Mouse (Mus musculus): ENCODE data around the gene Dsn1.
A peak's percentile ranks its signal among the peaks of the same experiment; 100 is the strongest.

Dsn1 gene

DNA sequence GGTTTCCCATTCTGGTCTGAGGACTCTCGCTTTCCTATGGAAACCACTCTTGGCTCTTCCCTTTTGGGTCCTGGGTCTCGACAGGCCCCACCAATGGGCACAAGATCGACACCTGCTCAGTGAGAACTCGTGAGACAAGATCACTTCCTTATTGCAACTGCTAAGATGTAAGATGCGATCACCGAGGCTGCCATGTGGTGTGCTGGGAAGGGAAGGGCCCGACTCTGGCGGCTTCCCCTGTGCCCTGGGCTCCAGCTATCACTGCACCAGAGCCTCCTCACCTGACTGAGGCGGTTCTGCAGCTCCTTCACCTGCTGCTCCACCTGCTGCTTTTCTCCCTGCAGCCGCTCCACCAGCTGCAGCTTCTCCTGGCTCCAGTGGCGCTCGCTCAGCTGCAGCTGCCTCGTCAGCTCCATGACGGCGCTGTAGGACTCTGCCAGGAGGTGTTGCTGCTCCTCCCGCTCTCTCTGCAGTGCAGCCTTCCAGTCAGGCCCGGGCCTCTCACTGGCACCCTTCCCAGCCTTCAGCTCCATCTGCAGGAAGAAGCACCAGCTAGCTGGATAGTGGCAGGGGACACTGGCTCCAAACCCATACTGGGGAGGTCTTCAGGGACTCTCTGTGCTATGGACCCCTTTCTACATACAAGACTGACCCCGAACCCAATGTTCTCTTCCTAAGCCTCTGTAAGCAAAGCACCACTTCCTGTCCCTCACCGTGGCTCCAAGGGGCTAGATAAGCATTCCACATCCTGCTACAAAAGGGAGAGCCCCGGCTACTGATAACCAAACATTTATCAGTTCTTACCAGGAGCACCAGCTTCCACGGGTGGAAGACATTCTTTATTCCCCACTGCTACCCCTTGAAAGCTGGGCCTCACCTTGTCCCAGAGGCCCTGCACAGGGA is 20.4 kb upstream of the Dsn1 start:
- DNase-seq (ENCODE audit: low read depth, low spot score): peak; percentile 95

DNA sequence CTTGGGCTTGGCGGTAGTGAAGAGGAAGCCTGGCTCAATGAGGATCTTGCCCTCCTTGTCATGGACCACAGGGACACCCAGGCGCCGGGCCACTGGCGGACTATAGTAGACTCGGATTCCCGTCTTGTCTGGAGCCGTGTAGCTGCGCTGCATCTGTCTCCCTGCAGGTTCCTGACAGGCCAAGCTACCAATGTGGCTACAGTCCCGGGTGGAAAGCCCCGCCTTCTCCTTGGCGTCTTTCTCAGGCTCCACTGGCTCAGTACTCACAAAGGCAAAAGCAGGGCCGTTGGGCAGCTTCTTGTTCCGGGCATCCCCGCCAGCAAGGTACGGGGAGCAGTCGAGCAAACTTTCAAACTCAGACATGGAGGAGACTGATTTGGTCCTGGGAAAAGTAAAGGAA is 14.2 kb upstream of the Dsn1 start:
- no peak for DNase-seq (ENCODE audit: low read depth, low spot score)

DNA sequence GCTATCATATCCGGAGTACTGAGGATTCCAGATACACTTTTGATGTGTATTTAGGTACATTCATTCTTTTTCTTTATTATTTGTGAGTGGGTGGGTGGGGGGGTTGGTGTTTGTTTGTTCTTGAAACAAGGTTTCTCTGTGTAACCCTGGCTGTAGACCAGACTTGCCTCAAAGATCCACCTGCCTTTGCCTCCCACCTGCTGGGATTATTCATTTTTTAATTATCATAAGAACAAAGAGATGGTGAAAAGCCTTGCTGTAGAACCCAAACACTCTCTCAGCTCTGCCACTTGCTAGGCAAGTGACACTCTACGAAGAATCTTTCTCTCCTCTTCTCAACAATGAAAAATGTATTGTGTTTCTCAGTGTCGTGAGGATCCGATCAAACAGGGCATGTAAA is 12.3 kb upstream of the Dsn1 start:
- DNase-seq (ENCODE audit: low read depth, low spot score): no peak

DNA sequence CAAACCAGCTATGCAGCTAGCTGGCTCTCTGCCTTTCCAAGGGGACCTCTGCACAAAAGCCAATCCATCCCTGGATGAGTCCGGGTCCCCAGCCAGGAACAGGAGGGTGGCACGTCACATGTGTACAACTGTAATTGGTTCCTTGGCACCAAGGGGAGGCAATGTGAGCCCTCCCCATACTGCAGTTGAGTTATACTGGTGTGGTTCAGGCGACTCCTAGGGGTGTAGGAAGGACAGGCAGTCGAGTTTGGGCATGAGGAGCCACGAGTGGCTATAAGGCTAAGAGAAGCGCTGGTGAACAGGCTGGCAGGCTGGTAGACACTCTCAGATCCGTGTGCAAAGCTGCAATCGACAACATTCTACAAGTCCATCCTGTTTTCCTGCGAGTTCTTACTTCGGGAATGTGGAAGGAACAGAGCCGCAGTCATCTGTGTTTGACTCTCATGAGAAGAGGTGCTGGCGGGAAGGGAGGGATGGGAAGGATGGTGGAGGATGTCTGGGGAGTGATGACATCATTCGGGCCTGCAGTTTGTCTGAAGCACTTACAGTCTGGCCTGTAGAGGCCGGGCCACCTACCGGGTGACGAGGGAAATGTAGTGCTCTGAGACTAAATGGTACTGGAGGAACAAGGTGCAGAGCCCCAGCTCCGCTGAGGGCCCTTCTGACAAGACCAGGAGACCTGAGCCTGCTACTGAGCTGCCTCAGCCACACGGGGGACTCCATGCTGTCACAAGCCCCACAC is 9.7 kb upstream of the Dsn1 start:
- DNase-seq (ENCODE audit: low read depth, low spot score): peak; percentile 54

DNA sequence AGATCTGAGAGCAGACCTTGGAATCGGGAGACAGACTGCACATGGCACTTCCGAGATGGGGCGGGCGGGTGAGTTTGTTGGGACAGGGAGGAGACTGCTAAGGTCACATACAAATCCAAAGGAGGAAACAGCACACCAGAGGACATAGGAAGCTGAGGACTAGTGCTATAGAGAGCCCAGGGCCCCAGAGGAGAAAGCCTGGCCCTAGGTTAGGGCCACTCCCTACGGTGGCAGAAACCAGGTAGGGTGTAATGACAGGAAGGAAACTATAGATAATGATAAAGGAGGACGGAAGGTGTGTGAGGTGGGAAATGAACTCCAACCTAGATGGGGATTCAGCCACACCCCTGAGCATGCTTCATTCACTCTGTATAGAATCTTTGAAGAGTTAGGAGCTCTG is 5.4 kb upstream of the Dsn1 start:
- no peak for DNase-seq (ENCODE audit: low read depth, low spot score)

DNA sequence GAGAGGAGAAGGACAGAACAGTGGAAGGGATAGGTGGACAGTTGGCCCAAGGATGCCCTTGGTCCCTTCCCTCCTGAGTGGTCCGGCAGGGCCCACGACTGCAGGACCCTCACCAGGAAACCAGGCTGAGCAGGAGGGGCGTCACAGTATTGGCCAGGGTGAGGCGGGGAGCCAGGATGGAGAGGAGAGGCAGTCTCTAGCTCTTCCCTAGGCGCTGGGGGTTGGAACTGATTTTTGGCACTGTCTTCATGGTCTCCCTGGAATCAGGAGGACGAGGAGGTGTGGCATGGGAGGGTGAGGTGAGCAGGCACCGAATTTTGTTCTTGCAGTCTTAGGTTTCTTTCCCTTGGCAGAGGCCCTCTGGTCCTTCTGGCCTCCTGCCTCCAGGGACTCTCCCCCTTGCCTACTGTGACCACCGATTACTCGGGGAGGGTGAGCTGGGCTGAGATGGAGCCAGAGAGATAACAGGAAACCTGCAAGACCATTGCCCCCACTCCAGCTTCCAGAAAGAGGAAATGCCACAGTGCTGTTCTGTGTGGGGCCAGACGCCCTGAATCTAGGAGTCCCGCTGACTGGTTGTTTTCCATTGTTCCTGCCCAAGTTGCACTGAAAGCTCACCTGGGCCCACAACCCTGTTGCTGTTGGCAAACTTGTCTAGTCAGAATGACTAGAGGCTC is 3.8 kb upstream of the Dsn1 start:
- peak; percentile 51 for DNase-seq (ENCODE audit: low read depth, low spot score)

DNA sequence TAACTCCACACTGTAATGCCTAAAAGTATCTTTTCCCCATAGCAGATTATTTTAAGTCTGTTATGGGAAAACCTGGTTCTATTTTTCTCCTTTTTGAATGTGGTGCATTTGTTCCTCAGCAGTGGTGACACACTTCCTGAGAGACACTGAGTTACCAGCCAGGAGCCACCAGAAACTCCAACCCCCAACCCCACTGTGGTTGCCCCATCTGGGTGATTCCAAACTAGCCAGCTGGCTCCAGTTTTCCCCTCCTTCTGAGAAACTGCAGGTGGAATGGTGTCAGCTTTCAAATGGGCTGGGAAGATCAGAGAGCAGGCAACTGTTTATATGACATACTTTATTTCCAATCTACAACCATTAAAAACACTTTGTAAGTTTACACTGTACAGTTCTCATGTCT is 3.2 kb upstream of the Dsn1 start:
- DNase-seq (ENCODE audit: low read depth, low spot score): peak; percentile 72

DNA sequence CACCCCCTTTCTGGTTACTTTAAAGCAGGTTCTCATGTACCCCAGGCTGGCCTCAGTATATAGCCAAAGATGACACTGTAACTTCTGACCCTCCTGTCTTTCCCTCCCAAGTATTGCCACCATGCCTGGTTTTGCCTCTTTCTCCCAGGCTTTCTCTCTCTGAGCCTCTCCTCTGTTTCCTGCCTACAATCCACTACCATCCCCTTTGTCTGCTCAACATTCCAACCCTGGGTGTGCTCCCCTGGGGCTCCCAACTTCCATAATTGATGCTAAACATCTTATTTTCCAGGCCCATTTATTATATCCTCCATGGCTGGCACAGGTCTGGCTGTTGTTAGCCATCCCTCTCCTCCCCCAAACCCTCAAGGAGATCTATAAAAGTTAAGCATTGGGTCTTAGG is 1.6 kb upstream of the Dsn1 start:
- DNase-seq (ENCODE audit: low read depth, low spot score): no peak

DNA sequence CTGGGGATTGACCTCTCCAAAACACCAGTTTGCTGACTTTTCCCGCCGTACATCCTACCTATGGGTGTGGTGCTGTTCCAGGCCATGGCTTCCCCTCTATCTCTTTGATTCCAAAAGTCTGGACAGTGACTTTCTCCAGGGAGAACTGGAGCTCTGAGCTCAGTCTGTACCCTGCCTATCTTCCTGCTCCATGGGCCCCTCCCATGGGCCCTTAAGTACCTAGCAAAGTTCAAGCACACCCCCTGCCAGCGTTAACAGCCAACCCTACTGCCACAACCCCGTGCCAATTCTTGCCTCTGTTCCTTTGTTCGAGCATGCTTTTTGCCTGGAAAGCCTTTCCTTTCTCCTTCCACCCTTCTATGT is 261 bp upstream of the Dsn1 start:
- DNase-seq (ENCODE audit: low read depth, low spot score): no peak

DNA sequence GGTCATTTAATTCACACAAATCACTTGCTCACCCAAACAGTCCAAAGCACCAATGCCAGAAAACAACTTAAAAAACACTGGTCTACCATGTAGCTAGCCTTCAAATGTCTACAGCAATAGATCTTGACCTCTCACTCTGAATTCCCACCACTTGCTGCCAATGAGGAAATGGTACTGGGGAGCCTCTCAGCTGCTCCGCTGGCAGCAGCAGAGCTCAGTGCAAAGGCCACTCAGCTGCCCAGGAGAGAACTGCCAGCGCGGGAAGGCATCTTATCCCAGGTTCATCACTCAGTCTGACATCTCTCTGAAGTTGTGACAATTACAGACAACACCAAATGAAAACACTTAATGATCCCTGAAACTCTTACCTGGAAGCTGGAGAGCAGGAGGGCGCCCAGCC is 4.6 kb downstream of the Dsn1 start:
- DNase-seq (ENCODE audit: low read depth, low spot score): no peak

DNA sequence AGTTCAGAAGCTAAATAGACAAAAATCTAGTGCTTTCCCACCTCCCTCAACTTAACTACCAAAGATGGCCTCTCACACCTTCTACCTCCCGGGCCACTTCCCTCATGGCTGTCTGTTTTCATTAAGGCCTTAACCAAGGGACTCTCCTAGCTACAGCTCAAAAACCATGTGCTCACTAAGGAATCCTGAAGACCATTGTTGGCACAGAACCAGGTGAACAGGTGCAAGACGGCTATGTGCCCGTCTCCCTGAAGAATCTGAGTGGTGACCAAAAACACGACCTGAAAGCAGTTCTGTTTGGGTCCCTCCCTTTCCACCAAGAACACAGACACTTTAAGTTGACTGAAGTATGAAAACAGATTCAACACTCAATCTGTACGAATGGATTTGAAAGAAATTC is 8.7 kb downstream of the Dsn1 start:
- peak; percentile 83 for DNase-seq (ENCODE audit: low read depth, low spot score)

DNA sequence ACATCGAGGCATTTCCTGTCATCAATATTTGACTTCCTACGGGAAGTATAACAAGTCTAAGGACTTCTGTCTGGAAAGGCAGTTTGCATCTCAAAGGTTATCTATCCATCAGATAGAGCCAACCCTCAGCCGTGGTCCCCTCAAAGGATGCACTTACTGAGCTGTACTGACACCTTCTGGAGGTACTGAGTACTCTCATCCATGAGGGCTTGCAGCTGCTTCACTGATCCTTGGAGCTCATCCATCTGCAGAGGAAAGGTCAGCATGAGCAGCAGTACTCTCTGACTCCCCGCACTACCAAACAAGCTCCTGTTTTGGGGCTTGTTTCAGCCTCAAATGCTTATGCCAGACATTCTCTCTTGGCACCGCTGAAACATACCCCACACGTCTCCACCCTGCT is 10.4 kb downstream of the Dsn1 start:
- peak; percentile 93 for DNase-seq (ENCODE audit: low read depth, low spot score)

DNA sequence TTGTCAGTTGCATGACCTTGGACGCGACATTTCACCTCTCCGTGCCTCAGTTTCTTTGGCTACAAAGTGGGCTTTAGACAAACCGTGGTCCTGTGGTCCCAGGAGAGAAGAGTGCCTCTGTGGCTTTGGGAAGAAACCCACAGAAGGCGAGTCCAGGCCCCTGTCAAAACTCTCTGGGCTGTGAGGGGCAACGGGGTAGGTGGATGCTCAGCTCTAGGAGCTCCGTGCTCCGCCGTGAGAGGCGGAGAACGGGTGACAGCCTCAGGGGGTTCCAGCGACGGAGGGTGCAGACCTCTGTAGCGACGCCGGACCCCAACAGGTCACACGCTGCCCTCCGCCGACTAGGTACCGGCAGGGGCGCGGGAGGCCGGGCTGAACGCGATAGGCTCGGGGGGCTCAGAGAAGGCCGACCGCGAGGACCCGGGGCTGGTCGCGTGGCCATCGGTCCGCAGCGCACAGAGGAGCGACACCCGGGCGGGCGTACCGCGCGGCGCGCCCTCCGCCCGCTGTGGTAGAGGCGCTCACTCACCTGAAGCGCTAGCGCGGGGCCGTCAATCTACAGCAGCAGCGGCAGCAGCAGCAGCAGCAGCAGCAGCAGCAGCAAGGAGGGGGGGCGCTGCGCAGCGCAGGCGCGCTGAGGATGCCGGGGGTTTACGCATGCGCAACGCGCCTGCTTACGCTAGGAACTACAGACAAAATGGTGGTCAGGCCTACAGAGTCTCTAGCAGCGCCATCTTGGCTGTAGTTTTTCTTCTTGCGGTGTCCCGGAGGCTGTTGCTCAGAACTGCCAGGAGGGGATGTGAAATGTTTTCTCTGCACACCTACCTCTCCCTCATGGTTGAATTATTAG is 15.3 kb downstream of the Dsn1 start, which contains the start of gene Ndrg3:
TSS of gene Ndrg3 (minus strand) at position 587 of the 850 bp plus-strand sequence.
- DNase-seq (ENCODE audit: low read depth, low spot score): peak; percentile 99

DNA sequence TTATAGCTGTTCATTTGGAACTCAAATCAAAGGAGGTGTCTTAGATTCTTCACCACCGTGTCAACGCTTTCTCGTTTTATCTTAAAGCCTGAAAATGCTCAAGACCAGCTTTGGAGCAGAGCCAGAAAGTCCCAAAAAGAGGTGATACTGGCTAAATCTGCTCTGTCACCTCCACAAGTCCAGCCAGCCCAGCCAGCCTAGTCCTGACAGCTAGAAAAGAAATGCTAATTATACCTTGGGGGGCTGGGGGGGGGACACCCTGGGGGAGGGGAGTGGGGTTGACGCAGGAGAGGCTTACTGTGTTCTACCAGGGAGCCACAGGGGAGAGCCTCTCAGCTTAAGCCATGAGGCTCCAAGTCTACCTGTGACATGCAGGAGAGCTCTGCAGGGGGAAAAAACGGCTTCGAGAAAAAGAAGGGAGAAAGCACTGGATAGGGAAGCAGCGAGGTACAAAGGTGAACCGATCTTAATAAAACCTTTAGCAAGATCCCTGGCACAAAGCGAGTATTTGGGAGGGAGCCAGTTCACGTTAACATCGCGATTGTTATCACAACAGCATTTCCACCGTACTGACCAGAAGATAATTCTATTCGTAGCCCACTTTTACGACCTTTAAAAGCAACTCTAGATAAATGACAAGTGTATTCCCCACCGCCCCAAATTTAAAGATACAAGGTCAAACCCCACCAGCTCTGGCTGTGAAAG is 16.1 kb downstream of the Dsn1 start:
- DNase-seq (ENCODE audit: low read depth, low spot score): peak; percentile 70

DNA sequence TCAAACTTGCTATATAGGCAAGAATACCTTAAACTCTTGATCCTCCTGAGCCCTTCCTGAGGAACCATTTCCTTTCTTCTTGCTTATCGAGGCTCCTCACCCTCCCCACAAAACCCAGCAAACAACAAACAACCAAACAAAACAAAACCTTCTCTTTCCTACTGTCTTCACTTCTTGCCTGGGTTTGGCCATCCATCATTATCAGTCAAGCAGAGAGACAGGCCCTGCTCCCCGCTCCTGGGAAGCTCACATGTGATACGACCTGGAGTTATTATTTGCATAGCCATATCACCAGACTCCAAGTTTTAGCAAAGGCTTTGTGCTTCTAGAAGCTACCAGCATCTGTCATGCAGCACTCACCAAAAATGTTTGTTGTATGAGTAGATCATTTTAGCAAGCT is 19.6 kb downstream of the Dsn1 start:
- no peak for DNase-seq (ENCODE audit: low read depth, low spot score)

DNA sequence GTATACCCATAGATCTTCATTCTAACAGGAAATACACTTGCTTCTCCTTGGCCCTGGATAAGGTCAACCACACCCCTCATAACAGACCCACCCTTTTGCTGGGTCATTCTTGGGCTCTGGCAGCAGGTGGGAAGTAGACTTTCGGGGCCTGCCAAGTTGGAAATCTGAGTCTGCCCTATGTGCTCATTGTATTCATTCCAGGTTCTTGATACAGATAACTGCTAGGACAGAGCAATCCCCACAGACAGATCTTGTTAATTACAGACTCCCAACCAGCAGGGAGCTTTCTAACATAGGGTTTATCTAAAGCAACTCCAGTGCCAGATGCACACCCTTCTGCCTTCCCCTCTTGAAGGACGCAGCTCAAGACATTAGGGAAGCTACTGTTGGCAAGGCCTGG is 24.1 kb downstream of the Dsn1 start:
- DNase-seq (ENCODE audit: low read depth, low spot score): peak; percentile 80

DNA sequence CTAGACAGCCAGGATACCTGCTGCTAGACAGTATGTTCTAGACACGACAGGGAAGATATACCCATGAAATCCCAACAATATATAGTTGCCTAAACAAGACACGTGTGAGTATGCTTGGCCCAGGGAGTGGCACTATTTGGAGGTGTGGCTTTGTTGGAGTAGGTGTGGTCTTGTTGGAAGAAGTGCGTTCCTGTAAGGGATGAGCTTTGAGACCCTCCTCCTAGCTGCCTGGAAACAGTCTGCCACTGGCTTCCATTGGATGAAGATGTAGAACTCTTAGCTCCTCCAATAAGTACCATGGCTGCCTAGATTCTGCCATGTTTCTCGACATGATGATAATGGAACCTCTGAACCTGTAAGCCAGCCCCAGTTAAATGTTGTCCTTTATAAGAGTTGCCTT is 25.7 kb downstream of the Dsn1 start:
- no peak for DNase-seq (ENCODE audit: low read depth, low spot score)

DNA sequence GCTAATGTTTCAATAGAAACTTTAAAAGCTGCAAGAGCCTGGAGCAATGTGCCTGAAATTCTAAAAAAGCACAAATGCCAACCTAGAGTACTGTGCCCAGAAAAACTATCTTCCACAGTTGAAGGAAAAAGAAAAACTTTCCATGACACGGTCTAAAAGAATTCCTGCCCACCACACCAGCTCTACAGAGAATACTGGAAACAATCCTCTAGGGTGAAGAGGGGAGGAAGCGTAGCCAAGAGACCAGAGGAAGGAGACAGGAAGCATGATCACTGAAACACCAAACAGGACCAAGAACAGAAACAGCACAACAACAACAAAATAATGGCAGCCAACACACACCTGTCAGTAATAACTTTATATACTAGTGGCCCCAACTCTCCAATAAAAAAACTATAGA is 26.9 kb downstream of the Dsn1 start:
- DNase-seq (ENCODE audit: low read depth, low spot score): no peak

DNA sequence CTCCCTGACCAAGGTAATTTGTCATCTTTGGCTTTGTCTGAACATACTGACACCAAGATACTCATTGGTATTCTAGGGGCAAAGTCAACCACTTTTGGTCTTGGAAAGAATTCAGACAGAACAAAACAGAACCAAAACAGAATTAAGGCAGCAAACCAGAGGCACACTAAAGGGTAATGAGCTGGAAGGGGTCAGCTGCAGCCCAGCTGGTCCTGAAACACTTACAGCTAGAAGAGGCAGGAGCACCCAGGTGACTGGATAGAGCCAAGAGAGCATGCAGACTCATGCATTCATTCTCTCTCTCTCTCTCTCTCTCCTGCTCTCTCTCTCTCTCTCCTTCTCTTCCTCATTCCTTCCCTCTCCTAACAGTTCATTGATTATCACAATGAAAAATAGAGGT is 30.2 kb downstream of the Dsn1 start:
- no peak for DNase-seq (ENCODE audit: low read depth, low spot score)

DNA sequence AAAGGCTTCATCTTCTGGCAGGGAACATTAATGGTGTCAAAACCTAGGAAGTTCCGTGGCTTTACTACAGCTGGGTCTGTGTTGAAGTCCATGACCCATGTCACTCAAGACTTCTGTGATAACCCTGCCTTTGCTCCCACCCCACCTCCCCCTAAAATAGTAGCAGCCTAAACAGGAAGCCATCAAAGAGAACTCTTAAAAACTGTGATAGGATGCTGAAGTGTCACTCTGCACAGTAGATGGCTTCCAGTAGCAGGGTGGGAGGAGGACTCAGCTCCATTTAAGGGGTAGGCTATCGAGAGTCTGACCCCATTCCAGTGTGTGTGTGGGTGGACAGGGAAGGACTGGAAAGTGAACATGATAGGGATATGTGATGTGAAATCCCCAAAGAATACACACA is 32.0 kb downstream of the Dsn1 start:
- DNase-seq (ENCODE audit: low read depth, low spot score): no peak

Measured in brain, adult 2 months (tissue).